Mouse (Mus musculus) E14TG2a.4 (cell line): ENCODE results near the gene 1110051M20Rik.

ENCODE experiments used
- CTCF ChIP-seq: conservative IDR thresholded peaks from 2 replicates; pipeline ENCODE4 v1.5.1; 2014; ENCODE audit warnings: low read length
- NANOG ChIP-seq: IDR thresholded peaks from 2 replicates; pipeline ENCODE4 v1.6.1; 2014; ENCODE audit warnings: borderline replicate concordance, low read length, mixed read lengths

GRCm38 (mm10) chr2:91387287-91387958 lies 57.1 kb downstream of the 1110051M20Rik start:
- TF ChIP-seq CTCF (no peak), NANOG (no peak)
